In the genomic region with DNA sequence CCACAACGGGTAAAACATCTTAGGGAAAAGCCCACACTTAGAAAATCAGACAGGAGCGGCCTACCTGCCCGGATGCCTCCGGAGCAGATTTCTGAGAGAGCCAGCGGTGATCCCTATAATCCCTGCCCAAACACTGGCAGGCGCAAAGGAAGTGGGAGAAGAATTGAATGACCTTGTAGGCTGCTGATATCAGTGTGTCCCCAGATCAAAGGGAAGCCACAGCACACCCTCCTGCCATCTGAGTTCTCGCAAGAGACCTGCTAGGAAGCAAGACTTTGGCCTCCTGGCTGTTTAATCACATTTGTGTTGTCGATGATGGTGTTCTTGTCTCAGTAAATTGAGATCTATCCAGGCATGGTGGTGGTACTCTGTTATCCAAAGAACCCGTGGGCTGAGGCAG, we compare ENCODE assay signal across 23 mouse cellular contexts. TPM values are rescaled to one million over a fixed set of nuclear protein-coding genes. Genes with fewer than 3 reads are reported as not detected.
A peak's percentile ranks its signal among the peaks of the same experiment; 100 is the strongest.
DNase-seq lines count a peak whose midpoint lies in the region; ATAC-seq lines count a peak whose summit lies in the region.
"Had no signal": no experiment of that assay in that cellular context is flagged by ENCODE, and none has a peak within 500 bp of the region (broad histone marks: within the 10 kb centered on the region; RNA-seq: fewer than 3 reads in every experiment).

No protein-coding gene starts in this region.

- H3K9me3 ChIP-seq in intestine, embryonic 16.5 days (ENCODE audit: control insufficient read depth, low read length) = no peaks in the 10 kb centered on the region
- H3K9me3 ChIP-seq: embryonic facial prominence, embryonic 10.5 days; embryonic facial prominence, embryonic 12.5 days; forebrain, embryonic 13.5 days; forebrain, embryonic 15.5 days; G1E had no signal

- H3K36me3 ChIP-seq in intestine, embryonic 16.5 days (ENCODE audit: control insufficient read depth, insufficient read depth, low read length) = no peaks in the 10 kb centered on the region
- H3K36me3 ChIP-seq: embryonic facial prominence, embryonic 10.5 days; embryonic facial prominence, embryonic 12.5 days; forebrain, embryonic 15.5 days; G1E had no signal

- 53% methylated on average over 9 of the region's 9 CpGs for WGBS in intestine, embryonic 16.5 days

- H3K27me3 ChIP-seq in intestine, embryonic 16.5 days (replicated peaks; ENCODE audit: control insufficient read depth, insufficient read depth, low read length) = no peaks in the 10 kb centered on the region
- H3K27me3 ChIP-seq: CH12.LX; embryonic facial prominence, embryonic 12.5 days; forebrain, embryonic 13.5 days; forebrain, embryonic 15.5 days; Patski had no signal

- peaks cover 22% of the 10 kb centered on the region for H3K4me1 ChIP-seq in brown adipose tissue, adult 24 weeks (ENCODE audit: control insufficient read depth, insufficient read depth, insufficient read length, low read length)
- H3K4me1 ChIP-seq in intestine, embryonic 16.5 days (ENCODE audit: control insufficient read depth, insufficient read depth, low read length) = no peaks in the 10 kb centered on the region
- H3K4me1 ChIP-seq: embryonic facial prominence, embryonic 12.5 days; forebrain, embryonic 13.5 days; forebrain, embryonic 15.5 days had no signal

- peak overlapping the region; percentile 88 for H3K27ac ChIP-seq in brown adipose tissue, adult 24 weeks (replicated peaks; ENCODE audit: low read depth, low read length)
- no peak overlapping the region for H3K27ac ChIP-seq in intestine, embryonic 16.5 days (ENCODE audit: low read length)
- H3K27ac ChIP-seq: embryonic facial prominence, embryonic 10.5 days; embryonic facial prominence, embryonic 12.5 days; forebrain, embryonic 13.5 days; forebrain, embryonic 15.5 days had no signal

- H3K4me2 ChIP-seq in intestine, embryonic 16.5 days (ENCODE audit: low read depth, low read length) = no peak overlapping the region
- H3K4me2 ChIP-seq: embryonic facial prominence, embryonic 12.5 days; forebrain, embryonic 13.5 days; forebrain, embryonic 15.5 days had no signal

- no peak overlapping the region for H3K4me3 ChIP-seq in brown adipose tissue, adult 24 weeks (ENCODE audit: insufficient read depth, low read depth, low read length)
- H3K4me3 ChIP-seq in intestine, embryonic 16.5 days (ENCODE audit: low read length) = no peak overlapping the region
- H3K4me3 ChIP-seq: embryonic facial prominence, embryonic 10.5 days; embryonic facial prominence, embryonic 12.5 days; forebrain, embryonic 13.5 days; forebrain, embryonic 15.5 days had no signal

- H3K9ac ChIP-seq in intestine, embryonic 16.5 days (ENCODE audit: low read depth, low read length) = no peak overlapping the region
- H3K9ac ChIP-seq: embryonic facial prominence, embryonic 12.5 days; forebrain, embryonic 13.5 days; forebrain, embryonic 15.5 days; forebrain, postnatal 0 days had no signal

- peak; percentile 71 for ATAC-seq in intestine, embryonic 16.5 days
- ATAC-seq: CD4-positive, CD25-positive, alpha-beta regulatory T cell, adult 4 months; forebrain, embryonic 13.5 days; forebrain, embryonic 15.5 days; forebrain, postnatal 0 days; Patski had no signal

- peak; percentile 45 to 54 for DNase-seq in adrenal gland, adult (ENCODE audit: inconsistent age in 2 of 2, low spot score in 1 of 2)
- DNase-seq in adrenal gland, adult 18-20 months (ENCODE audit: low spot score in 2 of 2) = no peak
- no peak for DNase-seq in ovary, postnatal 36 days (ENCODE audit: low spot score)
- DNase-seq: adrenal gland, adult 2 months; adrenal gland, postnatal 10 days; adrenal gland, postnatal 25 days; B cell, adult 2 months; cerebellum, adult 11-12 months; cerebellum, adult 2 months; cerebellum, adult 9-10 months; cerebellum, postnatal 10 days; cerebellum, postnatal 25 days; forebrain, postnatal 0 days had no signal

RNA-seq across cellular contexts. Expression of a gene that starts 33.1 kb away (rescaled TPM):
- 100 to 1,000 TPM; 162 to 232 TPM for total RNA-seq in adrenal gland, adult 18-20 months (2021)
- polyA plus RNA-seq in brown adipose tissue, adult 24 weeks (2012; ENCODE audit: insufficient read depth, insufficient read length, missing spikeins) = 190 and 226 TPM in 2 replicates
- 14.5 and 16.2 TPM in 2 replicates for polyA plus RNA-seq in intestine, embryonic 16.5 days (2015; fragmentation: Nextera tagmentation; extraction: Ambion mirVana)
- polyA plus RNA-seq: G1E had no signal

Comparison
In these comparisons a context has a peak if more than half of its experiments do, and no peak if none do; other contexts are left out.
1. DNase-seq: peak in adrenal gland, adult (2 of 2); none in adrenal gland, adult 18-20 months (0 of 2) and ovary, postnatal 36 days (single experiment).
2. RNA of a gene that starts 33.1 kb away (polyA plus RNA-seq): 190 to 226 TPM in brown adipose tissue, adult 24 weeks; 14.5 to 16.2 TPM in intestine, embryonic 16.5 days; every median in the first group is over 10 times any median in the second.